Mouse (Mus musculus) MEL (cell line): ENCODE measurements at regions not wholly inside any gene's neighbourhood (a gene's known extent, or its start where the extent isn't known, plus 50 kb on each side); places are given as distances from the start of the nearest gene placed in this dataset.

Experiments used
- DNase-seq: peaks from one replicate; pipeline ENCODE4 v3.0.0; 2011; ENCODE audit warnings: low read depth, low spot score
- H3K27ac ChIP-seq: 2 replicates; pipeline ENCODE4 v1.5.1; 2012; ENCODE audit warnings: low read depth, mild to moderate bottlenecking, control low read depth, low read length, moderate library complexity; ENCODE audit not compliant: control insufficient read depth
- H3K27me3 ChIP-seq, 2 experiments: fragments of 150-350 bp in 1 of 2; sonication (generic) in 1 of 2; 2 replicates each; pipeline ENCODE4 v1.6.1; 2012; ENCODE audit warnings: low read length in 2 of 2, mild to moderate bottlenecking in 2 of 2, improper control_type of control experiment in 1 of 2, moderate library complexity in 1 of 2; ENCODE audit not compliant: insufficient read depth in 2 of 2, control insufficient read depth in 1 of 2
- H3K36me3 ChIP-seq, 2 experiments: 2 replicates each; pipeline ENCODE4 v1.6.1; 2012 to 2014; ENCODE audit warnings: low read length in 2 of 2, improper control_type of control experiment in 1 of 2, inconsistent platforms in 1 of 2, mild to moderate bottlenecking in 1 of 2; ENCODE audit not compliant: insufficient read depth in 2 of 2, control insufficient read depth in 1 of 2
- H3K4me1 ChIP-seq, 2 experiments: fragments of 150-350 bp in 1 of 2; sonication (generic) in 1 of 2; 2 replicates each; pipeline ENCODE4 v1.6.1; 2012; ENCODE audit warnings: low read length in 2 of 2, improper control_type of control experiment in 1 of 2, mild to moderate bottlenecking in 1 of 2; ENCODE audit not compliant: insufficient read depth in 2 of 2, control insufficient read depth in 1 of 2
- H3K4me3 ChIP-seq, 2 experiments: fragments of 150-350 bp in 1 of 2; sonication (generic) in 1 of 2; 2 replicates each; pipeline ENCODE4 v1.5.1; 2012; ENCODE audit warnings: low read depth in 2 of 2, low read length in 2 of 2, mild to moderate bottlenecking in 2 of 2, moderate library complexity in 2 of 2, control low read depth in 1 of 2, improper control_type of control experiment in 1 of 2; ENCODE audit not compliant: control insufficient read depth in 1 of 2, insufficient read depth in 1 of 2
- H3K79me2 ChIP-seq: 2 replicates; pipeline ENCODE4 v1.6.1; 2012; ENCODE audit warnings: mild to moderate bottlenecking, low read length, moderate library complexity; ENCODE audit not compliant: control insufficient read depth, poor library complexity, insufficient read depth
- H3K9ac ChIP-seq: 2 replicates; pipeline ENCODE4 v1.6.1; 2012; ENCODE audit warnings: low read depth, mild to moderate bottlenecking, control low read depth, low read length, moderate library complexity; ENCODE audit not compliant: control insufficient read depth, poor library complexity, severe bottlenecking
- H3K9me3 ChIP-seq: fragments of 150-350 bp; sonication (generic); replicated peaks from 2 replicates; pipeline ENCODE4 v1.6.1; 2012; ENCODE audit warnings: mild to moderate bottlenecking, low read length, improper control_type of control experiment, moderate library complexity; ENCODE audit not compliant: insufficient read depth
- CTCF ChIP-seq, 3 experiments: IDR thresholded peaks in 2 of 3; conservative IDR thresholded peaks in 1 of 3; 2 replicates each; pipeline ENCODE4 v1.5.1; 2011 to 2012; ENCODE audit warnings: low read length in 3 of 3, low read depth in 2 of 3, mild to moderate bottlenecking in 2 of 3, improper control_type of control experiment in 1 of 3, inconsistent platforms in 1 of 3, mixed read lengths in 1 of 3, moderate library complexity in 1 of 3; ENCODE audit not compliant: control insufficient read depth in 1 of 3, insufficient read depth in 1 of 3, poor library complexity in 1 of 3, severe bottlenecking in 1 of 3
- E2F4 ChIP-seq: IDR thresholded peaks from 2 replicates; pipeline ENCODE4 v1.6.1; 2011; ENCODE audit warnings: low read depth, low read length, improper control_type of control experiment, borderline replicate concordance
- EP300 ChIP-seq, 2 experiments: IDR thresholded peaks; 2 replicates each; pipeline ENCODE4 v1.6.1; 2011; ENCODE audit warnings: improper control_type of control experiment in 2 of 2, low read length in 2 of 2, low read depth in 1 of 2, mild to moderate bottlenecking in 1 of 2
- GABPA ChIP-seq: IDR thresholded peaks from 2 replicates; pipeline ENCODE4 v1.6.1; 2012; ENCODE audit warnings: low read depth, mild to moderate bottlenecking, inconsistent platforms, low read length, improper control_type of control experiment, moderate library complexity
- GATA1 ChIP-seq: IDR thresholded peaks from 2 replicates; pipeline ENCODE4 v1.6.1; 2011; ENCODE audit warnings: low read depth, low read length, improper control_type of control experiment
- JUND ChIP-seq: IDR thresholded peaks from 2 replicates; pipeline ENCODE4 v1.6.1; 2011; ENCODE audit warnings: low read depth, mild to moderate bottlenecking, improper control_type of control experiment, low read length
- KAT2A ChIP-seq: conservative IDR thresholded peaks from 2 replicates; pipeline ENCODE4 v1.6.1; 2012; ENCODE audit warnings: low read depth, low read length, improper control_type of control experiment, inconsistent platforms
- NELFE ChIP-seq: IDR thresholded peaks from 2 replicates; pipeline ENCODE4 v1.6.1; 2011; ENCODE audit warnings: low read depth, low read length, improper control_type of control experiment
- POLR2A ChIP-seq, 2 experiments: IDR thresholded peaks; 2 replicates each; pipeline ENCODE4 v1.6.1; 2011 to 2012; ENCODE audit warnings: low read length in 2 of 2, mild to moderate bottlenecking in 2 of 2, control low read depth in 1 of 2, improper control_type of control experiment in 1 of 2, low read depth in 1 of 2, moderate library complexity in 1 of 2; ENCODE audit not compliant: control insufficient read depth in 1 of 2, insufficient read depth in 1 of 2, poor library complexity in 1 of 2
- POLR2AphosphoS2 ChIP-seq: IDR thresholded peaks from 2 replicates; pipeline ENCODE4 v1.6.1; 2011; ENCODE audit warnings: low read length, improper control_type of control experiment
- TBP ChIP-seq: IDR thresholded peaks from 2 replicates; pipeline ENCODE4 v1.8.0; 2011; ENCODE audit warnings: low read depth, low read length, improper control_type of control experiment
- USF1 ChIP-seq: IDR thresholded peaks from 2 replicates; pipeline ENCODE4 v1.6.1; 2014; ENCODE audit warnings: low read depth, mild to moderate bottlenecking, inconsistent platforms, low read length, improper control_type of control experiment, moderate library complexity
- ZKSCAN1 ChIP-seq: IDR thresholded peaks from 2 replicates; pipeline ENCODE4 v1.6.1; 2012; ENCODE audit warnings: low read depth, mild to moderate bottlenecking, inconsistent platforms, low read length, improper control_type of control experiment, moderate library complexity

- TF ChIP-seq GATA1 (no peak), GABPA (no peak), NELFE (no peak), ZKSCAN1 (no peak), USF1 (no peak)
- H3K27ac ChIP-seq, result no peak overlapping the region
- H3K9me3 ChIP-seq, result no peaks in the 10 kb centered on the region
- H3K27me3 ChIP-seq, result peaks cover 0 to 1% of the 10 kb centered on the region in 2 experiments; a peak in 1 of 4 replicates
- H3K4me1 ChIP-seq, result no peaks in the 10 kb centered on the region
- no peak for DNase-seq
- H3K9ac ChIP-seq, result no peak overlapping the region
- no peak overlapping the region for H3K4me3 ChIP-seq
- no peaks in the 10 kb centered on the region for H3K36me3 ChIP-seq
- H3K79me2 ChIP-seq, result no peaks in the 10 kb centered on the region
These were observed 168.8 kb upstream of the Ap5m1 start for GRCm38 (mm10) chr14:48897140-48897539.

DNA sequence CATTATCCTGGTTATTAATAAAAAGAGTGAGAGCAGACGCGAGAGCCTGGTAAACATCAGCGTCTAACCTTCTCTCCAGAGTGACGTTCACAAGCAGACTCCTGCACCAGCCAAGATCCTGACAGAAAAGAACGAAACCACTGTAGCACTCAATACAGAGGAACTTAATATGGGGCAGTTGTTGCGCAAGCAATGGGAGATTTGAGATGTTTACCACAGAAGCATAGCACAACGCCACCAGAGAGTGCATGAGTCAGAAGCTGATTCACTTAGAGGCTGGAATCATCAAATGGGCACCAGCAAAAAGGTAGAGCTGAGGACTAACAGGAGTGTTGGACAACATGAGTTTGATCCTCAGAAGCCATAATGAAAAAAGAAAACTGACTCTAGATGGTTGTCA is 169.7 kb upstream of the Ap5m1 start:
- DNase-seq, result no peak
- Histone ChIP-seq H3K9ac (no peak overlapping the region), H3K79me2 (no peaks in the 10 kb centered on the region), H3K9me3 (no peaks in the 10 kb centered on the region), H3K4me3 (no peak overlapping the region), H3K4me1 (no peaks in the 10 kb centered on the region), H3K36me3 (no peaks in the 10 kb centered on the region), H3K27ac (no peak overlapping the region), H3K27me3 (peaks cover 0 to 1% of the 10 kb centered on the region in 2 experiments; a peak in 1 of 4 replicates)
- TF ChIP-seq JUND (no peak), TBP (no peak)

DNA sequence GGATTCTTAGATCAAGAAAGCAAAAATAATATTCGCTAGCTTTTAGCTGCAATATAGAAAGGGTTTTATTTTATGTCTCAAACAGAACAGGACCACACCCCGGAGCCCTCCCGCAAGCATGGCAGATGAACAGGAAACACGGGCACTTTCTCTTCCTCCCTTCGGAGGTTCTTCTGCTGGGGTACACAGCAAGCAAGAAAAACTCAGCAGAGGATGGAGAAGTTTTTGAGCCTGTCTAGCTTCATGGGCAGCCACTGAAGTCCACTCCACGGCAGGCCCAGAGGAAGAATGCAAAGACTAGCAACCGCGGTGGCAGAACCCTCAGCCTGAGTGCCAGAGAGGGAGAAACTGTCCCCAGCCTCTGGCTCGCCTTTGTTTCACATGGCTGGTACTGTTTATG is 174.7 kb upstream of the Ap5m1 start:
- no peak overlapping the region for H3K9ac ChIP-seq
- no peaks in the 10 kb centered on the region for H3K36me3 ChIP-seq
- no peaks in the 10 kb centered on the region for H3K27me3 ChIP-seq
- H3K27ac ChIP-seq, result no peak overlapping the region
- H3K4me1 ChIP-seq, result no peaks in the 10 kb centered on the region
- H3K79me2 ChIP-seq, result no peaks in the 10 kb centered on the region
- H3K9me3 ChIP-seq, result no peaks in the 10 kb centered on the region
- DNase-seq, result no peak
- TF ChIP-seq CTCF (IDR thresholded peaks at IDR 0.05 in 2 of 3, conservative IDR thresholded peaks at IDR 0.05 in 1 of 3; ENCODE audit: control insufficient read depth in 1 of 3, insufficient read depth in 1 of 3, low read depth in 2 of 3, low read length in 3 of 3, poor library complexity in 1 of 3, severe bottlenecking in 1 of 3) (no peak), E2F4 (no peak), POLR2A (IDR thresholded peaks at IDR 0.05; ENCODE audit: control insufficient read depth in 1 of 2, insufficient read depth in 1 of 2, low read depth in 1 of 2, low read length in 2 of 2, poor library complexity in 1 of 2) (no peak), POLR2AphosphoS2 (no peak), EP300 (IDR thresholded peaks at IDR 0.05; ENCODE audit: low read depth in 1 of 2, low read length in 2 of 2) (no peak), KAT2A (no peak)
- H3K4me3 ChIP-seq, result no peak overlapping the region
